Mouse (Mus musculus) hindbrain, postnatal 0 days (tissue): Measurements from ENCODE around the gene Stk11ip. TPM values are rescaled to one million over a fixed set of nuclear protein-coding genes. Genes with fewer than 3 reads are reported as not detected.

Experiments
- ATAC-seq: fragments of 200-750 bp; cut with Nextera tagmentation; 2 replicates; pipeline ENCODE4 v1.8.0; 2017; ENCODE audit warnings: mild to moderate bottlenecking, moderate TSS enrichment, moderate library complexity
- DNase-seq: peaks from one replicate; pipeline ENCODE4 v3.0.0-alpha.2; 2015; ENCODE audit warnings: low spot score
- H3K27ac ChIP-seq: fragments of 300-500 bp; sonication (generic); 2 replicates; pipeline ENCODE4 v1.5.1; 2014; ENCODE audit warnings: mild to moderate bottlenecking
- H3K27me3 ChIP-seq: fragments of 300-500 bp; sonication (generic); 2 replicates; pipeline ENCODE4 v1.6.1; 2014; ENCODE audit warnings: low read length, mixed read lengths; ENCODE audit not compliant: insufficient read depth
- H3K36me3 ChIP-seq: fragments of 300-500 bp; sonication (generic); 2 replicates; pipeline ENCODE4 v1.6.1; 2014; ENCODE audit warnings: low read length, mixed read lengths; ENCODE audit not compliant: insufficient read depth
- H3K4me1 ChIP-seq: fragments of 300-500 bp; sonication (generic); 2 replicates; pipeline ENCODE4 v1.6.1; 2014; ENCODE audit warnings: antibody characterized with exemption, low read length, mixed read lengths; ENCODE audit not compliant: insufficient read depth
- H3K4me2 ChIP-seq: fragments of 300-500 bp; sonication (generic); 2 replicates; pipeline ENCODE4 v1.6.1; 2014; ENCODE audit warnings: low read depth, mild to moderate bottlenecking, low read length, moderate library complexity, mixed read lengths
- H3K4me3 ChIP-seq: fragments of 300-500 bp; sonication (generic); 2 replicates; pipeline ENCODE4 v1.5.1; 2014; ENCODE audit warnings: low read length
- H3K9ac ChIP-seq: fragments of 300-500 bp; sonication (generic); replicated peaks from 2 replicates; pipeline ENCODE4 v1.6.1; 2014; ENCODE audit warnings: mild to moderate bottlenecking, low read length, moderate library complexity, mixed read lengths
- H3K9me3 ChIP-seq: fragments of 300-500 bp; sonication (generic); 2 replicates; pipeline ENCODE4 v1.6.1; 2016; ENCODE audit warnings: low read length, mixed read lengths
- CTCF ChIP-seq: IDR thresholded peaks from 2 replicates; pipeline ENCODE4 v1.5.1; 2016; ENCODE audit warnings: antibody characterized with exemption, control low read depth, low read depth
- WGBS: fragments of 180-500 bp; shearing (Covaris S2); extraction: QIAGEN DNeasy Blood & Tissue Kit; methylation state at CpG from one replicate; pipeline ENCODE4 v1.1.7; 2014; 5-methylcytosine and 5-hydroxymethylcytosine counted together
- polyA plus RNA-seq: library from polyadenylated mRNA; unstranded; fragments of >200 nt; fragmentation: Nextera tagmentation; extraction: Ambion mirVana; gene quantifications from 2 replicates; pipeline ENCODE4 v1.2.1, GENCODE M21; 2015
- total RNA-seq: library from RNA; depleted of rRNA; stranded (reverse); fragments of >200 nt; gene quantifications from 2 replicates; pipeline ENCODE4 v1.2.3, GENCODE M21; 2014

Gene Stk11ip
- total and polyA plus RNA-seq, 2 experiments from 2014 or later = 14.0 to 46.9 TPM

DNA sequence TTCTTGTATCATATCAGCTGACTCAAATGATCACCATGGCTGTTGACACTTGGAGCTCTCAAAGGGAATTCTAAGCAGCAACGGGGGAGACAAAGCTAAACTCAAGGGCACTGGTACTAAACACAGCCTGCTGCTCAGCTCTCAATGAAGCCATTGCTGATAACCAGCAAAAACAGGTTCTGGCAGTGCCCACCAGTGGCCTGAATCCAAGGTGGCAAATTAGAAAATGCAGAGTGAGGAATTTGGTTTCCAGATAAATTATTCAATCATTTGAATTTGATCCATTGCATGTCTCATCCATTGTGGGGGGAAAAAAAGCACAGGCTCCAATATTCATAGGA lies 40.5 kb downstream of the Stk11ip start:
- Histone ChIP-seq H3K9me3 (no peaks in the 10 kb centered on the region), H3K4me1 (peaks cover 15% of the 10 kb centered on the region; the same call in 1 of the 2 replicates), H3K4me2 (no peak overlapping the region), H3K36me3 (peaks cover 9% of the 10 kb centered on the region), H3K4me3 (no peak overlapping the region), H3K9ac (no peak overlapping the region), H3K27me3 (no peaks in the 10 kb centered on the region), H3K27ac (peak overlapping the region; percentile 76)
- TF ChIP-seq CTCF = no peak
- no peak; the same call in 1 of the 2 replicates for ATAC-seq
- DNase-seq = peak; percentile 44
- 11% methylated on average over 1 of the region's 1 CpGs for WGBS

DNA sequence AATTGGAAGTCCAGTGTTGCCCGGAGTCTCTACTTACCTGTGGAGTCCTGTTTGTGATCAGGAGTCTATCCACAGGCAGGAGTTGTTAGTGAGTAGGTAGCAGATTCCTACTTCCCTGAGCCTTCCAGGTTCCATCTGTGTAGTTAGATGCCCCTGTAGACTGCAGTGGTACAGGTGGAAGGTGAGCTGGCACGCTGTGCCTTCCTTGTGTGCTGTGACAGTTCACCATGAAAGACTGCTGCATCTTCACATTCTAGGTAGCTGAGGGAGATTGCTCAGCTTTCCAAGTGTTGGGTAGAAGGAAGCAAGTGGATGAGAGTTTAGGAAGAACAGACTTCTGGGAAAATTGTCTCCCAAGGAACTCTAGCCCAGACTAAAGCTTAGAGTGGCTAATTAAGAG lies 42.8 kb downstream of the Stk11ip start:
- Histone ChIP-seq H3K36me3 (no peaks in the 10 kb centered on the region), H3K9ac (no peak overlapping the region), H3K4me1 (peaks cover 13% of the 10 kb centered on the region; the same call in 1 of the 2 replicates), H3K4me3 (no peak overlapping the region), H3K27ac (no peak overlapping the region), H3K27me3 (no peaks in the 10 kb centered on the region), H3K9me3 (no peaks in the 10 kb centered on the region), H3K4me2 (no peak overlapping the region)
- no peak for DNase-seq
- 86% methylated on average over 2 of the region's 2 CpGs for WGBS
- no peak for TF ChIP-seq CTCF
- no peak for ATAC-seq

- Histone ChIP-seq H3K27ac (no peak overlapping the region), H3K4me3 (no peak overlapping the region), H3K9ac (no peak overlapping the region), H3K36me3 (no peaks in the 10 kb centered on the region), H3K9me3 (no peaks in the 10 kb centered on the region), H3K4me1 (peaks cover 11% of the 10 kb centered on the region; the same call in 1 of the 2 replicates), H3K27me3 (no peaks in the 10 kb centered on the region), H3K4me2 (no peak overlapping the region)
- ATAC-seq (no peak), DNase-seq (no peak)
- peak; percentile 3; the same call in 1 of the 2 replicates for TF ChIP-seq CTCF
- 71% methylated on average over 5 of the region's 5 CpGs for whole genome bisulfite sequencing
These were observed 43.6 kb downstream of the Stk11ip start for GRCm38 (mm10) chr1:75564916-75565315.

DNA sequence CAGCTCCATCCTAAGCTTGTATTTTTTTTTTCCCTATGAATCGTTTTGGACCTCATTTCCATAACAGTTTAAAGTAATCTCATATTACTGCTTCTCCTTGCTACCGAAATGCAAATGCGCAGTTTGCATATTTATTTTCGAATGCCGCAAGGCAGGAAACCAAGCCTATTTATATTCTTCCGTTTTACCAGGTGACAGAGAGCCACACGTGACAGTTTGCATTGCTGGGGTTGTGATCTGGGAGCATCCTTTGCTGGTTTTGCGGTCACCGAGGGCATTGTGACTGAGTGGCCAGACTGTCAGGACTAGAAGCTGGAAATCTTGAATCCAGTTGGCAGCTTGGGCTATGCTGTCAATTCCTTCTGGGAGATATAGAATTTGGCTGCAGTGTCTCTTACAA lies 44.3 kb downstream of the Stk11ip start:
- no peak overlapping the region for H3K9ac ChIP-seq
- ATAC-seq (no peak), DNase-seq (no peak)
- peaks cover 11% of the 10 kb centered on the region; the same call in 1 of the 2 replicates for H3K4me1 ChIP-seq
- TF ChIP-seq CTCF = no peak
- WGBS = 63% methylated on average over 9 of the region's 9 CpGs
- H3K27me3 ChIP-seq = no peaks in the 10 kb centered on the region
- H3K9me3 ChIP-seq = no peaks in the 10 kb centered on the region
- no peaks in the 10 kb centered on the region for H3K36me3 ChIP-seq
- no peak overlapping the region for H3K4me2 ChIP-seq
- no peak overlapping the region for H3K4me3 ChIP-seq
- H3K27ac ChIP-seq = no peak overlapping the region

DNA sequence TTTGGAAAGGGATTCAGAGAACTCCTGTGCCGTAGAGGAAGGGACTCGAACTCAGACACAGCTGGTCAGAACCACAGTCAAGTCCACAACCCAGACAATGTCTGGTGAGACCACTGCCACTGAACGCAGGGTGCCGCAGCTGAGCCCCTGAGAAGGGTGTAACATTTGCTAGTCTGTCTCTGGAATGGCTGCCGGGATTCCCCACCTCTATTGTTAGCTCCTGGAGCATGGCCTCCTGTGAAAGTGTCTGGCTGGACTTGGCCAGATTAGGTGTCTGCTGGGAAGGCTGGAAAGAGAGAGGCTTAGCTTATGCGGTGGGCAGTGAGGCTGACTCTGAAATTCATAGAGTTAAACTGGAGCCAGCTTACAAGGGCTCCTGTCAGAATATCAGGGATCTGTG lies 49.1 kb downstream of the Stk11ip start:
- no peaks in the 10 kb centered on the region for H3K27me3 ChIP-seq
- TF ChIP-seq CTCF = no peak
- H3K4me1 ChIP-seq = no peaks in the 10 kb centered on the region
- H3K9ac ChIP-seq = no peak overlapping the region
- WGBS = 63% methylated on average over 6 of the region's 6 CpGs
- H3K27ac ChIP-seq = no peak overlapping the region
- ATAC-seq = no peak
- no peak for DNase-seq
- no peak overlapping the region for H3K4me2 ChIP-seq
- no peak overlapping the region for H3K4me3 ChIP-seq
- no peaks in the 10 kb centered on the region for H3K36me3 ChIP-seq
- no peaks in the 10 kb centered on the region for H3K9me3 ChIP-seq

GRCm38 (mm10) chr1:75572776-75573175 lies 51.4 kb downstream of the Stk11ip start:
- Histone ChIP-seq H3K4me3 (no peak overlapping the region), H3K4me2 (no peak overlapping the region), H3K36me3 (no peaks in the 10 kb centered on the region), H3K9me3 (no peaks in the 10 kb centered on the region), H3K27me3 (no peaks in the 10 kb centered on the region), H3K27ac (no peak overlapping the region), H3K4me1 (no peaks in the 10 kb centered on the region), H3K9ac (no peak overlapping the region)
- DNase-seq (peak; percentile 51), ATAC-seq (peak; percentile 64; the same call in 1 of the 2 replicates)
- no peak for TF ChIP-seq CTCF
- WGBS = 51% methylated on average over 6 of the region's 6 CpGs

DNA sequence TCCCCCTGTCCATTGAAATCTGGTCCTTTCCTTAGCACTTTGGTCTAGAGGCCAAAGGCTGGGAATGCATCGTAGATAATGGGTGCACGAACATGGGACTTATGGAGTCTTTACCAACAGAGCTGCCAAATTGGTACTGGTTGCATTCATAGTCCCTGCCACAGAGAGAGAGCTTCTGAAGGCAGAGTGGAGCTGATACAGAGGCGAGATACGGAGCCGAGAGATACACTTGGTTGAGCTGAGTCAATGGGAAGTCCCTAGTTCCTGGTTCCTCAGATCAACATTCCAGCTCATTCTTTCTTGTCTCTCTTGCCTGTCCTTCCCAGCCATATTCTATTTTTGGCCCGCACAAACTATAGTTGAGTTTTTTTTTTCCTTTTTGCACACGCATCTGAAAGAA lies 52.4 kb downstream of the Stk11ip start:
- H3K4me1 ChIP-seq = no peaks in the 10 kb centered on the region
- H3K9ac ChIP-seq = no peak overlapping the region
- no peak overlapping the region for H3K4me3 ChIP-seq
- no peaks in the 10 kb centered on the region for H3K27me3 ChIP-seq
- TF ChIP-seq CTCF = no peak
- H3K9me3 ChIP-seq = no peaks in the 10 kb centered on the region
- ATAC-seq (no peak), DNase-seq (no peak)
- 82% methylated on average over 7 of the region's 7 CpGs for WGBS
- H3K36me3 ChIP-seq = no peaks in the 10 kb centered on the region
- no peak overlapping the region for H3K27ac ChIP-seq
- H3K4me2 ChIP-seq = no peak overlapping the region
